Mouse (Mus musculus): ENCODE results near the gene Pou2af1. TPM values are rescaled to one million over a fixed set of nuclear protein-coding genes. Genes with fewer than 3 reads are reported as not detected.

Gene Pou2af1
- polyA plus RNA-seq, 3 experiments from 2014 or later = 3.4 to 20.1 (median 11.6) TPM

DNA sequence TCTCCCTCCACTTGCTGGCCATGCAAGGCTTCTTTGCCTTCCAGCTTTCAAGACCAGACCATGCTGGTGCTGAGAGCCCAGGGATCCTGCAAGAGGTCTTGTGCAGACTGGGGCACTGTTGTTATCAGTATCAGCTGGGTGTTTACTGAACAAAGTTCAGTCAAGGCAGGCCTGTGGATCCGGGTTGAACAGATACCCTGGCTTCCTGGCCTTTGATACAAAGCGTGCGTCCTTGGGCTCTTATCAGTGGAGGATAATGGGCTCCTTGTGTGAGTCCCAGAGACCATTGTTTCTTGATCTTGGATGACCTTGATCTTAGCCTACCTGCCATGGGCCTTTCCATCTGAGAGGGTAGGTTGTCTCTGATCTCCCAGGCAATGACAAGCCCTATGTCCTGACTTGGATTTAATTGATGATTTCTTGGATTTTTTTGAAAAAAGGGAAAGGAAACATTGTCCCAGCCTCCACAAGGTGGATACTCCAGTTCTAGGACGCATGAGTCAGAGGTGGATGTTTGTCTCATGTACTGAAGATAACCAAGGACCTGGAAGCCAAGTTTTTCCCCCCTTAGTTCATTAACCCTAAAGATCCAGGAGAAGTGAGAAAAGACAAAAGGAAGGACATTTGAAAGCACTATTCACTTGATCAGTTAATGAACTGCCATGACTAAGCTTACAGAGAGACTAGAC is 17.3 kb downstream of the Pou2af1 start:
- no peak for ATAC-seq

DNA sequence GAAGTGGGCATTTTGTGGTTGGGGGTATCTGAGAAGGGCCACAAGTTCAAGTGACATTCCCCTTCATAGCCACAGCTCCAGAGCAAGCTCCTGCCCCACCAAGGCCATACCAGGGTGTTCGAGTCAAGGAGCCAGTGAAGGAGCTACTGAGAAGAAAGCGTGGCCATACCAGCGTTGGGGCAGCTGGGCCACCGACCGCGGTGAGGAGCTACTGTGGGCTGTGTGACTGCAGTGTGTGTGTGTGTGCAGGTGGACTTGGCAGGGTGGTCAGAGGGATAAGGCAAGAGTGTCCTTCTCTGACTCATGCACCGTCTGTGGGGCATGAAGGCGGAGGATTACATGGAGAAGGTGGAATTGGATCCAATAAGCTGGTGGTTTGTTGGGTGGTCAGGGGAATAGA is 18.7 kb downstream of the Pou2af1 start:
- no peak for ATAC-seq

DNA sequence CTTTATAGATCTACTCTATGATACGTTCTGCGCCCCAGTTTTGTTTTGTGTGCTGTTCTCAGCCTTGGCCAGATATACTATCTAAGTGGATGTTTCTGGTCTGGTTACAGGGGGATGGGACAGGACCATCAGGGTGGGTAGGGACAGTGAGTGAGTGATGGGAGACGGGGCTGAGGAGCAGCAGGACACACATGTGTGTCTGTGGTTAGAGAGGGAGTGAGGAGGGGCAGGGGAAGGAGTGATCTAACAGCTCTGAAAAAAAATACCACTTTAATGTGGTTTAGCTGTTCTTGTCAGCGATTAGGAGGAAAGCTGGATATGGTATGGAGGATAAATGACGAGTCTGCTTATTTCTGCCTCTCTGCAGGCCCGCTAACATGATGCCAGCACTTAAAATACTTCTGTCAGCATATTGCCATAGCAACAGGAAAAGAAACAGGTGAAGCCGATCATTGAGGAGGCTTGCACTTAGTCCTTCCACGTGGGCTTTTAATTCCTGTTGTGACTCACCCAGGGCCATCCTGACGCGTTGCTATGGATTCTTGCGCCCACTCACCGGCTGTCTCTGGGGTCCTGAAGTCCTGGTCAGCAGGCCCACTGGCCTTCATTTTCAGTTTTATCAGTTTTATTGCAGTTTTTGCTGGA is 25.4 kb downstream of the Pou2af1 start:
- ATAC-seq = peak; percentile 86

DNA sequence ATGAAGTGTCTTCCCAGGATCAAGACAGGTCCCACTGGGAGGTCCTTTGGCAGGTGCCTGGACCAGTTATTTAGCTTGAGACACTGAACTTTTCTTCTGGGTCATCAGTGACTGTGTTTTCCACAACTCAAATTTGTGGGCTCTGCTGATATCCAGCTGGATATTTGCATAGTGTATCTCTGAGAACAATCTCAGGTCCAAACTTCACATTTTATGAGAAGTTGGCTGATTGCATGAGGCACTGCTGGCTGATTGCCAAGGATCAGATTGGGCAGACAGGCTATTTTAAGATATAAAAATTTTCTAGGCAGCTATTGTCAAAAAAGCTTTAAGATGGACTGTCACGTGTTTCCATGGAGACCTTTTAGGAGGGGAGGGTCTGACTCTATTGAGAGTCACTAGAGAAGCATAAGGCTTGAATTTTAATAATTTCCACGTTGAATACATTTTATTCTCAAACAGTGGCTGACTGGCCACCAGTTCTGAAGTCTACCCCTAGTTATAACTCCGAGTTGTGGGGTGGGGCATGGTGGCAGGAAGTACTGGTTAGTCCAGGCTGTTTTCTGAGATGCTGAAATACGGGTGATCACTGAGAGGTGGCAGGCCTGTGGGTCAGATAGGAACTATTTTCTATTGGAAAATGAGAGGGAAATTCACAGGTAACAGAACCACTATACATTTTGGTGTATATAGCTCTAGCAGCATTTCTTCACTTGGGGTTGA is 43.4 kb downstream of the Pou2af1 start:
- no peak for ATAC-seq

DNA sequence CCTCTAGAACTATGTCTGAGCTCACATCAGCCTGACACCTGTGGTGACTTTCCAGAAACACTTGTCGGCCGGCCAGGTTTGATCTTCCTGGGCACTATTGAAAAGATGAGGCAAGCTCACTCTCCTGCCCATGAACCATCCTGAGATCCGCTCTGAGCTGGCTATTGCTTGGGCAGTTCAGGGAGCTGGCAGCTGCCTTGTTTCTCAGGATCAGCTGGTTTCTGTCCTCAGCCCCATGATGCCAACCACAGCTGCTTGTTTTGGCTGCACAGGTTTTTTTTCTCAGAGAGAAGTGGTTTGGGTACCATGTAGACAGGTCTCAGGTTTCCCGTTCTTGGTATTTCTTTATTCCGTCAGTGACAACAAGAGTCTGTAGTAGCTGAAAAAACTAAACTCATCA is 44.9 kb downstream of the Pou2af1 start:
- no peak for ATAC-seq

DNA sequence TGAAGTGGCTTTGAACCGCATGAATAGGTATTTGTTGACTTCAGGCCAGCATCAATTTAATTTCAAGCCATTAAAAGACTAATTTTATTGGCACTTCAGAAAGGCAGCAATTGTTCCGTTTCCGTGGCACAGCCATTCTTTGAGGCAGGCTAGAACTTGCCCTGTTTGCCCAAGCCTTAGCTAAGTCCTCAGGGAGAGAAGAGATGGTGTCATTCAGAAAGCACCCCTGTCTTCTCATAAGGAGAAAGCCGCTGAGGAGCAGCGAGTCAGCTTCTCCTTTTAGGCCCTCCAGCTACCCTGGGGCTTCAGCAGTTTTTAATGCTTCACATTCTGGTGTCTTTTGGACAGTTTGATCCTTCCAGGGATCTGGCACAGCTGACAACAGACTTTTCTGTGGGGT is 55.3 kb downstream of the Pou2af1 start:
- no peak for ATAC-seq

DNA sequence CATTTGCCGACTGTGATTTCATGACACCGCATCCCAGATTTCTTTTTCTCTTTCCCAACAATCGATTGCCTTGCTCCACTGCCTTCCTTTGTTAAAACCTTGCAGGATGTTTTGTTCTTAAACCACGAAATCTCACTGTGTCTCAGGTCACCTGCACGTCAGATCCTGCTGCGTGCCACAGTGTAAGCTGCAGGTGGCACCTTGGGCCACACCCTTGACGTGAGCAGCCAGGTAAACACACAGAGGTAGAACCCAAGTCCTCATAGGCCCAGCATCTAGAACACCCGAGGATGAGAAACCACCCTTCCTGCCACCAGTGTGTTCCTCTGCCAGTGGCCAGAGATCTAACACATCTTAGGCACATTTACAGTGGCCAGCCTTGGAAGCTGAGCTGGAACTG is 57.6 kb downstream of the Pou2af1 start:
- ATAC-seq = no peak

DNA sequence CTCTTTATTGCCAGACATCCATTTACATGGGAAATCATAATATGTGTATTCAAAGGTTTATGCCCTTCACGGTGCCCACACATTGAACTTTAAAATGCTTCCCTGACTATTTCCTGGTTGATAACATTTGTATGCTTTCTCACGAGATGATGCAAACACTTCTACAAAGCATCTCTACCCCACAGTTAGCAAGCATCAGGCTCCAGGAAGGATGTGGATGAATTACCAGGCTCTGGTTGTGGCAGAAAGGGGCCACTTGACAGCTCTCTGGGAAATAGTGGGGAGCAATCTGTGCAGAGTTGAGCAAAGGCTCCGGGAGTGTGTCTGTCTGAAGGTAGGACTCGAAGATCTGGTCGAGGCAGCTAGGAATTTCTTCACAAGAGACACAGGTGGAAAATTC is 58.6 kb downstream of the Pou2af1 start:
- ATAC-seq = no peak

DNA sequence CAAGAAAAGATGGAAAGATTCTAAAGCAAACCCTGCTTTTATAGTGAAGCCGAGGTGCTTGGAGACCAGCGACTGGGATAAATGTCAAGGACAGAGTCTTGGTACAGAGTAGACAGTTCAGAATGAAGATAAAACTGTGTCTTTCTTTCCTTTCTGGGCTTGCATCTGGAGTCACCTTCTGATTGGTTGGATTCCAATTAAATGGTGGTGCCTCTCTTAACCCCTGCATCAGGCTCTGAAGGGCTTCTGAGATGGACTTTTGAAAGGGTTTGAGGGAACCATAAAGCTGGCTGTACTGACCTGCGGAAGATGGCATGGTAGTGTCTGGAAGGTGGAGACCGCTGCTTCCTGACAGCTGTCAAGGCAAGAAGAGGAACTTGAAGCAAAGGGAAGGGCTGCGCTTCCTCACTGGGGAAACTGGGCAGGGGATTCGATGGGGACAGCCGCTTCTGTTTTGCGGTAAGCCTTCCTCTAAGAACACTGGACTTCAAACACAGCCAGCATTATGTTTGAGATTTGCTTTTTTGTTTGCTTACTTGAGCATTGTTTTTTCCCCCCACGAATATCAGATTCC is 60.2 kb downstream of the Pou2af1 start:
- ATAC-seq = no peak

DNA sequence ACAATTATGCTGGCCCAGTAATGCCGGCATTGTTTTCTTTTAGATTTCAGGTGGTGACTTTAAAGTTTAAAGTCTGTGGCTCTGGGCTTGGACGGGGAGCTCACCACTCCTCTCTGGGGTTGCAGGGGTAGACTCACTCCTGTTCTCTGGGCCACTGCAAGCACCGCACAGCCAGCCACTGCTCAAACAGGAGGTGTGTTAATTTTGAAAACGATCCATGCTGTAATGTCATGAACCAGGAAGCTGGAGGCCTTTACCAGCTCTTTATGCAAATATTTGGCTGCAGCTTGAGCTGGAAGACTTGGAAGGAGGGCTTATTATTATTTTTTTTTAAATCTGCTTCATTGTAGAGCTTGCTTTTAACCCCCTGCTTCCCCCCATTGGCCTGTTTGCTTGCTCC is 61.2 kb downstream of the Pou2af1 start:
- ATAC-seq = no peak

DNA sequence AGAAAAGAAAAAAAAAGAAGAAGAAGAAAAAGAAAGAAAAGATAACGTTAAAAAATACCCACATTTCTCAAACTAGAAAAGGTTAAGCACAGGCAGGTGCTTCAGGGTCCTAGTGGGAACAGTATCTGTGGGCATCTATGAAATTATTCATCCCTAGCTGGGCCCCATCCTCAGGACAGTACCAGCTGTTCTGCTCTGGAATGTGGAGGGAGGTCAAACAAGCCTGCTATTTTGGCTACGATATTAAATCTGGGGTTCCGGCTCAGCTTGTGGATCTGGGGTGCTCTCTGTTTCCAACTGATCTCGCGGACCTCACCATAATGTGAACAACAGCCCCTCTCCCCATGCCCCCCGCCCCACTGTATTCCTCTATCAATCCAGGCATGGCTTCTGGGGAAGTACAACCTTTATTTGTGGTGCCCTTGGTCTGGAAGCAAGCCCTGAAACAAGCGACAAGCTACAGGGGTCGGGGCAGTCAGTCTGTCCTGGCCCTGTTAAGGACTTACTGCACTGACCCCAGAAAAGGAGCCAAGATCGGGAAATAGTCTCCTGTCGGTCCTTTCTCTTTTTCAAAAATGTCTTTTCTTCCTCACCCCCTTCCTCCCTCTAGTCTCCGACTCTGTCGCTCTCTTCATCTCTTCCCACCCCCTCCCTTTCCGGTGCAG is 64.5 kb downstream of the Pou2af1 start:
- ATAC-seq = no peak

DNA sequence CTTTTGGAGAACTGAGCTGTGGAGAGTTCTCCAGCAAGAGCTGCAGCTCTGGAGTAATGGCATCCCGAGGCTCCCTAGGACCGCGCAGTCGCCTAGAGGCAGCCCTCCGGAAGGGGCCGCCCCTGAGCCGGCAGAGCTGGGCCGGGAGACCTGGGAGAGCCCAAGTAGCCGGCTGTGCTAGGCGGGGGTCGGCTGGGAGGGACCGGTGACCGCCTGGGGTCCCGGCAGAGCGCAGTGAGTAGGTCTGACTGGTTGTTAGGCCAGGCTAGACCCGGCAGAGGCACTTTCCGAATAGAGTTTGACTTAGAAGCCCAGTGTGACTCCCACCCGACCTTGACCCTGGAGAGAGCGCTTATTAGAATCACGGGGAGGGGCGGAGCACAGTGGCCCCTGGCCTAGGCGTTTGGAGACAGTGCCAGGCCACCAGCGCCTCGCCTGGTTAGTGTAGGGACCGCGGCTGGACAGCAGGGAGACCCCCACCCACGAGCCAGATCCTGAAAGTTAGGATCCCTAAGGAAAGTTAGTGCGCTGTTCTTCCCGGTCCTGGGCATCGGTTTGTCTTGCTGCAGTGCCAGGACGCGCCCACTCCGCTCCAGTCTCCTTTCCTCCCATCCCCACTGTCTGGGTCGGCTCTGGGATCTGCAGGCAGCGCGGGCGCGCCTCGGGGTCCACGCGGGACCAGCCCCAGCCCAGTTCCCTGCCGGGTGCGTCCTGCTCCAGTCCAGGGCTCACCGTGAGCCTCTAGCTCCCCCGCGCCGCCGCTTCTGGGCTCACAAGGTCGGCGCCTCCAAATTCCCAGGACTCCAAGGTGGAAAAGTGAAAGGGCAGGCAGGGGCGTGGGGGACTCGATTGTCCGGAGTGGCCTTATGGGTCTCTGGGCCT is 65.2 kb downstream of the Pou2af1 start, which contains the start of gene Colca2:
TSS of gene Colca2 (minus strand) at position 70 of the 882 bp plus-strand sequence.
- no peak for ATAC-seq

DNA sequence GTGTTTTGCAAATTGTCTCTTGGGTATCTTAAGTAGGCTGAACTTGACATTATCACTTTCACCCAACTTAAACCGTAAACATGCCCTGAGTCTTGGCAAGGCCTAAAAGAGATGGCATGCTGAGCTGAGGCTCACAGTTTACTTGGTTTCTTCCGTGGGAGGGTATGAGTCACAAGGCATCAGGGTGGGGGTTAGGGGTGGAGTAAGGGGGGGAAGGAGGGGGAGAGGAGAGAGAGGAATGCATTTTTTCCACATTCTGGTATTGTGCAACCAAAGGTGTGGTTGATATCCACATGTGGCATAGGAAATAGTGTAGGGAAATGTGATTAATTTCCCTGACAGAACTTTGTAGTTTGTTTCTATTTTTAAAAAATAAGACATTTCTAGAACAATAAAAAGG is 72.6 kb downstream of the Pou2af1 start:
- ATAC-seq = peak; percentile 64

Other genes starting within 250 kb of the Pou2af1 start
- gene Sik2, start 204.6 kb upstream of the Pou2af1 start, polyA plus RNA-seq (2017; shearing (Covaris generic)) = 10 to 100 TPM; 14.7 to 30.3 (median 15.8) TPM
- under 1 TPM in 1 of 3 experiments, not detected in 2; 0.56 TPM for gene Btg4, start 152.8 kb upstream of the Pou2af1 start, polyA plus RNA-seq (2017; shearing (Covaris generic))
- not detected for gene Layn, start 136.6 kb upstream of the Pou2af1 start, polyA plus RNA-seq (2017; shearing (Covaris generic))
- gene 4833427G06Rik, start 111.6 kb upstream of the Pou2af1 start, polyA plus RNA-seq (2017; shearing (Covaris generic)) = not detected
- not detected for gene Gm32742, start 48.2 kb upstream of the Pou2af1 start, polyA plus RNA-seq (2017; shearing (Covaris generic))
- gene Colca2, start 64.9 kb downstream of the Pou2af1 start, polyA plus RNA-seq (2017; shearing (Covaris generic)) = 1 to 10 TPM in 2 of 3 experiments, not detected in 1; 1.1 to 1.7 TPM
- gene 1810046K07Rik, start 115.2 kb downstream of the Pou2af1 start, polyA plus RNA-seq (2017; shearing (Covaris generic)) = under 1 TPM in 1 of 3 experiments, not detected in 2; 0.26 TPM